Mouse (Mus musculus): Measurements from ENCODE around the gene Gabrb1. TPM values are rescaled to one million over a fixed set of nuclear protein-coding genes. Genes with fewer than 3 reads are reported as not detected.

Gabrb1 gene
- polyA plus RNA-seq, 1 experiment = 0.01 TPM

GRCm38 (mm10) chr5:72191154-72191553, 533.2 kb downstream of the Gabrb1 start:
- no peak overlapping the region for H3K4me3 ChIP-seq (ENCODE audit: insufficient read depth, poor library complexity, severe bottlenecking)
- no peaks in the 10 kb centered on the region for H3K36me3 ChIP-seq (ENCODE audit: control insufficient read depth, insufficient read depth)
- no peak overlapping the region for H3ac ChIP-seq (ENCODE audit: control insufficient read depth, insufficient read length, low read depth)
- no peaks in the 10 kb centered on the region for H3K79me3 ChIP-seq (ENCODE audit: low read depth)
- TF ChIP-seq MAX (IDR thresholded peaks at IDR 0.05) = no peak
- TF ChIP-seq CEBPB (IDR thresholded peaks at IDR 0.05; ENCODE audit: low read depth) = no peak
- no peak for TF ChIP-seq CTCF (IDR thresholded peaks at IDR 0.05; ENCODE audit: control insufficient read depth, insufficient read depth, insufficient read length)
- H3K27me3 ChIP-seq (ENCODE audit: control insufficient read depth, insufficient read depth, insufficient read length) = no peaks in the 10 kb centered on the region
- H3K79me2 ChIP-seq (ENCODE audit: control insufficient read depth, insufficient read depth) = no peaks in the 10 kb centered on the region

GRCm38 (mm10) chr5:72191932-72192331, 534.0 kb downstream of the Gabrb1 start:
- no peaks in the 10 kb centered on the region for H3K27me3 ChIP-seq (ENCODE audit: control insufficient read depth, insufficient read depth, insufficient read length)
- H3K79me2 ChIP-seq (ENCODE audit: control insufficient read depth, insufficient read depth) = no peaks in the 10 kb centered on the region
- no peak overlapping the region for H3ac ChIP-seq (ENCODE audit: control insufficient read depth, insufficient read length, low read depth)
- no peaks in the 10 kb centered on the region for H3K79me3 ChIP-seq (ENCODE audit: low read depth)
- H3K36me3 ChIP-seq (ENCODE audit: control insufficient read depth, insufficient read depth) = no peaks in the 10 kb centered on the region
- no peak for TF ChIP-seq MYOG (IDR thresholded peaks at IDR 0.05; ENCODE audit: control insufficient read depth, extremely low read depth, insufficient read length)
- no peak for TF ChIP-seq MAX (IDR thresholded peaks at IDR 0.05)
- TF ChIP-seq USF1 (IDR thresholded peaks at IDR 0.05; ENCODE audit: low read depth) = no peak
- TF ChIP-seq MYOD1 (IDR thresholded peaks at IDR 0.05; ENCODE audit: control insufficient read depth, insufficient read length, low read depth) = no peak
- no peak for TF ChIP-seq CTCF (IDR thresholded peaks at IDR 0.05; ENCODE audit: control insufficient read depth, insufficient read depth, insufficient read length)
- no peak for TF ChIP-seq CEBPB (IDR thresholded peaks at IDR 0.05; ENCODE audit: low read depth)
- no peak for TF ChIP-seq FOSL1 (IDR thresholded peaks at IDR 0.05; ENCODE audit: insufficient read depth, low read length, poor library complexity, severe bottlenecking)
- no peak overlapping the region for H3K4me3 ChIP-seq (ENCODE audit: insufficient read depth, poor library complexity, severe bottlenecking)

- TF ChIP-seq CTCF (IDR thresholded peaks at IDR 0.05; ENCODE audit: control insufficient read depth, insufficient read depth, insufficient read length) = no peak
- Histone ChIP-seq H3K36me3 (ENCODE audit: control insufficient read depth, insufficient read depth) (no peaks in the 10 kb centered on the region), H3K4me3 (ENCODE audit: insufficient read depth, poor library complexity, severe bottlenecking) (no peak overlapping the region), H3K27me3 (ENCODE audit: control insufficient read depth, insufficient read depth, insufficient read length) (no peaks in the 10 kb centered on the region), H3K79me3 (ENCODE audit: low read depth) (no peaks in the 10 kb centered on the region), H3ac (ENCODE audit: control insufficient read depth, insufficient read length, low read depth) (no peak overlapping the region), H3K79me2 (ENCODE audit: control insufficient read depth, insufficient read depth) (no peaks in the 10 kb centered on the region)
Measured at GRCm38 (mm10) chr5:72195442-72195841, 537.5 kb downstream of the Gabrb1 start.

Other genes starting within 250 kb of the Gabrb1 start
- gene Cox7b2, start 109.9 kb upstream of the Gabrb1 start, polyA plus RNA-seq (2012; fragmentation: generic; extraction: Trizol) = 0.67 TPM
- not detected for gene Gabra4, start 195 bp downstream of the Gabrb1 start, polyA plus RNA-seq (2012; fragmentation: generic; extraction: Trizol)

Measured in C2C12 (cell line).